Mouse (Mus musculus) cortical plate, adult 2 months (tissue): ENCODE results near the gene Anxa3. TPM values are rescaled to one million over a fixed set of nuclear protein-coding genes. Genes with fewer than 3 reads are reported as not detected.

Experiments used
- H3K27ac ChIP-seq: fragments of 200-500 bp; 2 replicates; pipeline ENCODE4 v1.5.1; 2012; ENCODE audit warnings: low read length, control low read depth, inconsistent platforms; ENCODE audit not compliant: insufficient read depth
- H3K4me1 ChIP-seq: fragments of 200-500 bp; 2 replicates; pipeline ENCODE4 v1.6.1; 2011; ENCODE audit warnings: low read length; ENCODE audit not compliant: control insufficient read depth, insufficient read depth
- H3K4me3 ChIP-seq: fragments of 200-500 bp; 2 replicates; pipeline ENCODE4 v1.5.1; 2011; ENCODE audit warnings: mild to moderate bottlenecking, low read length, control low read depth; ENCODE audit not compliant: insufficient read depth
- CTCF ChIP-seq: fragments of 200-500 bp; IDR thresholded peaks from 2 replicates; pipeline ENCODE4 v1.5.1; 2011; ENCODE audit warnings: mild to moderate bottlenecking, control low read depth, low read length; ENCODE audit not compliant: insufficient read depth; ENCODE audit errors: extremely low read depth
- POLR2A ChIP-seq: fragments of 200-500 bp; IDR thresholded peaks from 2 replicates; pipeline ENCODE4 v1.6.1; 2011; ENCODE audit warnings: mild to moderate bottlenecking, low read length, control low read depth; ENCODE audit not compliant: insufficient read depth; ENCODE audit errors: extremely low read depth
- polyA plus RNA-seq: library from polyadenylated mRNA; depleted of rRNA; stranded (reverse); fragments of >200 nt; gene quantifications from 2 replicates; pipeline ENCODE4 v1.2.3, GENCODE M21; 2012

Gene Anxa3
- polyA plus RNA-seq, 1 experiment = 21.5 TPM

DNA sequence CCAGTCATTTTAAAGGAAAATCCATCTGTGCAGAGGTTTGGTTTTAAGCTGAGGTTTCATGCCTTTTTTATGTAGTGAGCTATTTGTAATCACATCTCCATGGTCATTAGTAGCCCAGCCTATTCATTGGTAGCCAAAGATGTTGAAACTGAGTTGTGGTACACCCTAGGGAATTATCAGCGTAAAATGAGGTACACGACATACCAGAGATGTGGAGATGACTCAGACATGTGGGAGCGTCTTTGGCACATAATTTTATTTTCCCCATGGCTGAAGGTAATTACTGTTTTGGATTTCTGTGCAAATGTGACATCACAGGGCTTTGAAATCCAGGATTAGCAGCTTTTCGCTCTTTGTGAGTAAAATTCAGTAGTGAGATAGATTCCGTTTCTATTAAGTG lies 41.2 kb downstream of the Anxa3 start:
- TF ChIP-seq CTCF = no peak
- TF ChIP-seq POLR2A = no peak
- H3K4me1 ChIP-seq = no peaks in the 10 kb centered on the region
- no peak overlapping the region for H3K27ac ChIP-seq
- no peak overlapping the region for H3K4me3 ChIP-seq

DNA sequence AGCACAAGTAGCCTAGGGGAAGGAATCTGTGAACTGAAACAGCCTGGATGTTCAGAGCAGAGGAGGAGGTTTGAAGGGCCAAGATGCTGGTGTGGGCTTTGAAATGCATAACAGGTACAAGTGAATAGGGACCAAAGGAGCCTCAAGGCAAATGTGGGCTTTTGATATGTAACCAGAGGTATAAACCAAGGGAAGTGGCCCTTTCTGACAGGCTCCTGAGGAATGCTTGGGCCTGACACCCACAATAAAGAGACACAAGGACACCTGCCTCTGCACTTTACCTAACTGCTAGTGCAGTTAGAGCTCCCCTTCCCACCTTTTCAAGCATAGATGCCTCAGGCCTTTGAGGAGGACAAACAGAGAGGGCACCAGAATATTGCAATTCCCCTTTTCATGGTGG lies 54.8 kb downstream of the Anxa3 start:
- H3K4me1 ChIP-seq = no peaks in the 10 kb centered on the region
- H3K4me3 ChIP-seq = no peak overlapping the region
- H3K27ac ChIP-seq = no peak overlapping the region
- TF ChIP-seq CTCF (no peak), POLR2A (no peak)

DNA sequence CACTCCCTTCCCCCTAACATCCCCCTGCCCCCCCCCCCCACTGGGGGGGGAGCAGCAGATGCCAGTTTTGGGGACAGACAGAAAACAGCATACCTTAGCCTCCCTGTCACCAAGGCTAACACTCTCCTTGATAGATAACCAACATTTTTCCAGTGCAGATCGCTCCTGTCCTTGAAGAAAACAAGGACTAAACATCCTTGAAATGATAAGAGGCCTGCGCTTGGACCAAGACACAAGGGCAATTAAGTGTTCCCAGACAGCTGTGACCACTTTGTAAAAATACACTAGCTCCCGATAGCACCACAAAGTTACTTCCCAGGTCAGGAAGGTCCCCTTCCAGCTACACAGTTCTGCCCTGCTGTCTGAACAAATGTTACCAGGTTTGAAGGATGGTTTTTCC lies 55.2 kb downstream of the Anxa3 start:
- H3K4me1 ChIP-seq = no peaks in the 10 kb centered on the region
- no peak overlapping the region for H3K27ac ChIP-seq
- H3K4me3 ChIP-seq = no peak overlapping the region
- no peak for TF ChIP-seq POLR2A

GRCm38 (mm10) chr5:96849232-96849631 lies 56.1 kb downstream of the Anxa3 start:
- Histone ChIP-seq H3K4me1 (no peaks in the 10 kb centered on the region), H3K4me3 (no peak overlapping the region), H3K27ac (no peak overlapping the region)
- TF ChIP-seq POLR2A (no peak), CTCF (no peak)

- no peak overlapping the region for H3K4me3 ChIP-seq
- TF ChIP-seq POLR2A (no peak), CTCF (no peak)
- H3K27ac ChIP-seq = no peak overlapping the region
- H3K4me1 ChIP-seq = no peaks in the 10 kb centered on the region
These were observed 60.3 kb downstream of the Anxa3 start for GRCm38 (mm10) chr5:96853451-96853850.

GRCm38 (mm10) chr5:96854350-96854749 lies 61.2 kb downstream of the Anxa3 start:
- Histone ChIP-seq H3K4me1 (no peaks in the 10 kb centered on the region), H3K27ac (no peak overlapping the region), H3K4me3 (no peak overlapping the region)
- TF ChIP-seq CTCF (peak; percentile 30; the same call in 1 of the 2 replicates), POLR2A (no peak)

- H3K4me1 ChIP-seq = no peaks in the 10 kb centered on the region
- H3K4me3 ChIP-seq = no peak overlapping the region
- TF ChIP-seq CTCF (no peak), POLR2A (no peak)
- no peak overlapping the region for H3K27ac ChIP-seq
These were observed 66.8 kb downstream of the Anxa3 start for GRCm38 (mm10) chr5:96859938-96860337.

DNA sequence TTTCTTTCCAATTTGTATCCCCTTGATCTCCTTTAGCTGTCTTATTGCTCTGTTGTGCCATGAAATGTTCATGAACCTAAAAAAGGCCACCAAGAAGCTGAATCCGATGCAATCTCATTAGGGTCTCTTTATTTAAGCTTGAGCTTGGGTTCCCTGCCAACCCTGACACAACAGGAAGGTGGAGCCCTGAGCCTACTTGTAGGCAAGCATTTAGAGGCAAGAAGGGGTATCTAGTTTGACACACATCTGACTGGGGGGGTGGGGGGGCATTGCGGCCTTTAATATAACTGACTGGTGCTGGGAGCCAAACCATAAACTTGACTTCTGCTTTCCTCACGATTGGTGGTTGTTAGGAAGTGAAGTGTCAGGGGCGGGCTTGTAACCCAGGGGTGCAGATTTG lies 74.0 kb downstream of the Anxa3 start:
- TF ChIP-seq POLR2A = no peak
- no peak for TF ChIP-seq CTCF
- no peak overlapping the region for H3K4me3 ChIP-seq

GRCm38 (mm10) chr5:96868893-96869292 lies 75.8 kb downstream of the Anxa3 start:
- TF ChIP-seq POLR2A (no peak), CTCF (no peak)
- H3K4me1 ChIP-seq = no peaks in the 10 kb centered on the region

More for the DNA sequence above, 74.0 kb downstream of the Anxa3 start:
- H3K27ac ChIP-seq = no peak overlapping the region
- H3K4me1 ChIP-seq = no peaks in the 10 kb centered on the region

DNA sequence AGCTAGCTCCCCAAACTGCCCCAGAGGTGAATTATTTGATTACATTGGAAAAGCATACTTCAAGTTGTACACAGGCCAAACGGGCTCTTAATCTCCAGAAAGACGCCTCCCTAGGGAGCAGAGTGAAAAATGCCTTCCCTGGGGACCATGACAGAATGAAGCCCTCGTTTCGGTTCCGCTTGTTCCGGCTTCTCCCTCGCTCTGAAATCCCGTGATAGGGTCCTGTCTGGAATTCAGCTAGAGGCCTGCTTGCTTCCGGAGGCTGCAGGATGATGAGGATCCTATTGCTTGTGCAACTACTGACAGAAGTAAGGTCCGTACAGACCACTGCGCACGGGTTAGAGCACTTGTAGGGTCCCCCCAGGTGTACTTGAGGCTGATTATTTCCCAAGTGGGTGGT lies 77.9 kb downstream of the Anxa3 start:
- Histone ChIP-seq H3K4me3 (no peak overlapping the region), H3K27ac (no peak overlapping the region), H3K4me1 (no peaks in the 10 kb centered on the region)
- TF ChIP-seq CTCF (no peak), POLR2A (no peak)

More at GRCm38 (mm10) chr5:96868893-96869292, 75.8 kb downstream of the Anxa3 start:
- H3K4me3 ChIP-seq = no peak overlapping the region
- H3K27ac ChIP-seq = no peak overlapping the region

DNA sequence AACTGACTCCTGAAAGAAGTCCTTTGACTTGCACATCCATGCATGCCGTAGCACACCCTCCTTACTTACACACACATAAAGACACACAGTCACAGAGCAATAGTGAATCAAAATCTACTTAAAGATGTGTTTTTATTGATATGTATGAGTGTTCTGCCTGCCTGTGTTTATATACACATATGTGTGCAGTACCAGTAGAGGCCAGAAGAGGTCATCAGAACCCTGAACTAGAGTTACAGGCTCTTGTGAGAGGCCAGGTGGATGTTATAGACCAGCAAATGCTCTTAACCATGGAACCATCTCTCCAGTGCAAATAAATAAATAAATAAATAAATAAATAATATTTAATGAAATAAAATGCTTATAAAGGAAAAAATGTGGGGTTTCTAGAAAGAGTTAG lies 85.0 kb downstream of the Anxa3 start:
- TF ChIP-seq POLR2A (no peak), CTCF (0 out of 2 replicates have a peak, but pooled peaks have one; percentile 16)
- Histone ChIP-seq H3K27ac (no peak overlapping the region), H3K4me1 (no peaks in the 10 kb centered on the region), H3K4me3 (no peak overlapping the region)

DNA sequence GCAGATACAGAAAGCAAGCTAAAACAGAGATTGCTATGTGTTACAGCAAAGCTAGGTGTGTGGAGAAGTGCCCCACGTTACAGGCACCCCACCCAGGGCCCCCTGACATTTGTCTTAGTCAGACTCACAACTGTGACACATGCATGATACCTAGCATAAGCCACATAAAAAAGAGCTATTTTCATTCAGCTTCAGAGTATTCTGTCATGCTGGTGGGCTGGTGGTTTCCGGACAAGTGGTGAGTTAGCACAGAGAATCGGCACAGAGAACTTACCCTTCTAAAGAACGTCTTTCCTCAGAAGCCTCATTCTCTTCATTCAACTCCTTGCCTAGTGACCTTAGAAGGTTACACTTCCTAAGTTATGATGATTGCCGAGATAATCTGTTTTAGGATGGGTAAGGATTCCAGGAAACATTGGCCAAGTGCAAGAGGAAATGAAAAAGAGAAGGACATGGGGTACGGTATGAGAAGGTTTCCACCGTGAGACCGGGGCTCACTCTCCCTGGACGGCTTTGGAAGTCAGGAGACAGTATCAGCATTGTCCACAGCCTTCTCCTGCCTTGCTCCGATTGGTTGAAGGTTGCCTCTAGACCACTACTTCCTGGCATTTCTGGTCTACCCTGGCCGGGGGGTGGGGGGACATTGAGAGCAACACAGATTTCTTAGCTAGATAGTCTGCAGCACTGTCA lies 85.9 kb downstream of the Anxa3 start:
- Histone ChIP-seq H3K27ac (no peak overlapping the region), H3K4me3 (no peak overlapping the region), H3K4me1 (no peaks in the 10 kb centered on the region)
- TF ChIP-seq POLR2A (no peak), CTCF (no peak)
